Mouse (Mus musculus) heart, postnatal 10 days (tissue): ENCODE results near the gene Ctnnbip1. TPM values are rescaled to one million over a fixed set of nuclear protein-coding genes. Genes with fewer than 3 reads are reported as not detected.
A peak's percentile ranks its signal among the peaks of the same experiment; 100 is the strongest.

ENCODE experiments used
- DNase-seq, 2 experiments: peaks; one replicate each; pipeline ENCODE4 v3.0.0; 2021
- intact Hi-C: fragments of 180-260 bp; cut with DNase I; formaldehyde crosslinking; loops from one replicate; pipeline ENCODE4 v1.15.1; 2025
- total RNA-seq, 2 experiments: library from RNA; stranded (reverse); gene quantifications; 2 replicates each; pipeline ENCODE4 v1.2.3; 2021

The Ctnnbip1 gene
- total RNA-seq: 10 to 100 TPM; 57.2 to 63.7 TPM

DNA sequence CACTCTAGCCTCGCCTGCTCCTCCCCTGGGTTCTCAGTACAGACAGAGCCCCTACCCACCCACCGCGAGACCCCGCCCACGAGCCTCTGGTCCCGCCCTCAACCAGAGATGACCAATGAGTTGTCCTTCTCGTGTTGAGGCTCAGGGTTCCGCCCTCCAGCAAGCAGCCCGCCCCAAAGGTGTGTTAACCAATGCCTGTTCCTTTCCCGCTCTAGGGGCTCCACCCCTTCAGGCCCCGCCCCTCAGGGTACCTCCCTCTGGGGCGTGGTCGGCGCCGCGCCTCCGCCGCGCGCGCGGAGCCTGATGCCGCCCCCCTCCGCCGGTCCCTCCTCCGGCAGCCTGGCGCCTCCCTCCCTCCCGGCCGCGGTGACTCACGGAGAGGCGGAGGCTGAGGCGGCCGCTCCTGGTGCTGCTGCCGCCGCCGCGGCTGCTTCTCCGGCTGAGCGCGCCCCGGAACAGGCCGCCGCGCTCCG lies at the start of gene Ctnnbip1:
Gene Ctnnbip1 (plus strand): TSS at position 369 of the 473 bp plus-strand sequence.
- peak; percentile 97 to 98 for DNase-seq
- intact Hi-C loops: no loop called here

GRCm38 (mm10) chr4:149469557-149469956 lies 48.5 kb upstream of the Ctnnbip1 start:
- intact Hi-C loops: no loop called here
- no peak for DNase-seq

GRCm38 (mm10) chr4:149475096-149475495 lies 42.9 kb upstream of the Ctnnbip1 start:
- no peak for DNase-seq
- intact Hi-C loops: no loop called here

- intact Hi-C loops: no loop called here
- no peak for DNase-seq
Measured at GRCm38 (mm10) chr4:149477078-149477477, 41.0 kb upstream of the Ctnnbip1 start, which contains the start of gene Tmem274. Gene Tmem274, plus strand, starts transcription at chr4:149477378.

DNA sequence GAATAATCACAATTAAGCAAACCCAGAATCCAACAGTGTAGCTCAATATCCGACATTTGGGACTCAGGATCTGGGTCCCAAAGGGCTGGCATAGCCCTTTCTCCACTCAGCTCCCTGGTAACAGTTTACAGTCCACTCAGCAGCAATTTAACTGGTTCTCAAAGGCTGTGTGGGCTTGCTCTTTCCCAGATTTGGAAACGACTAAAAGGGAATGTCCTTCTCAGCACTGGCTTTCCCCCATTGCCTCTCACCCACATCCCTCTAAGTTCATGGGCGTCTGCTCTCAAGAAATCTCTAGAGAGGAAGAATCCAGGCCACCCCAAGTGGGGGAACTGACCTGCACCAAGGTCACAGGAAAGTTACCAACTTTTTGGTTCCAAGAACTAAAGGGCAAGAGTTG lies 33.5 kb upstream of the Ctnnbip1 start:
- intact Hi-C loops: loop anchor here (5.0 to 10.0 kb wide), 2 partner anchors 67 to 340 kb away; no protein-coding TSS in a partner anchor
- no peak for DNase-seq

DNA sequence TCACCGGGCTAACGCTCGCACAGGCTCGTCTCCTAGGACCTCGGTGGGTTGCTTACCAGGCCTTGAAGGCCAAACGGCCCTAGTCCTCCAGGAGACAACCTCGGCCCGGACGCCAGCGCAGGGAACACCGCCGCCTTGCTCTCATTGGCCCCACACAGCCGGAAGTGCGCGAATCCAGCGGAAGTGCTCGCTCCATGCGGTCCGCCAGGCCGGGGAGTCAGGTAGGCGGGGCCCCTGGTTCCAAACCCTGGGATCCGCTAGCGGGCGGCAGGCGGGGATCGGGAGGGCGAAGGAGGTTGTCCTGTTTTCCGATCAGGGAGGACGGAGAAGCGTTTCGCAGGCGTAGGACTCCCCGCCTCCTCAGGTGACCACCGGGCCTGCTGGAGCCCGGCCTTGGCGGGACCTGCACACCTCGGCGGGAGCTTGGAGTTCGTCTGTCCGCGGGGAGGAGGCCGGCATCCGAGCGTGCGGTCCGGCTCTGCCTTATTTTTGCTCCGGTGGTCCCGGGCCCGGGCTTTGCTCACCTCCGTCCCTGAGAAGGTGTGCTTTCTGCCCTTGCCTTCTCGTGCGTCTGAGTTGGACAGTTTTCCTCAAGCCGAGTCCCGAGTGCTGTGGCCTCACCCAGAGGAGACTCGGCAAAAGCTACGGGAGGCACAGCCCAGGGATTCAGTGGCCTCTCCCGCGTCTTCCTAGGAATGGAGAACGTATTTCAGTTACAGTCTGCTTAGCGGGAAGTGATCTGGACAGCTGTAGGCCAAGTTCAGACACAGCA lies 32.8 kb upstream of the Ctnnbip1 start, which contains the start of the genes Nmnat1 and Lzic:
Gene Nmnat1 (minus strand): TSS at position 150 of the 772 bp plus-strand sequence.
Gene Lzic (plus strand): TSS at position 177 of the 772 bp plus-strand sequence.
- intact Hi-C loops: loop anchor here (10.0 kb wide), 1 partner anchor 340 kb away; no protein-coding TSS in a partner anchor

DNA sequence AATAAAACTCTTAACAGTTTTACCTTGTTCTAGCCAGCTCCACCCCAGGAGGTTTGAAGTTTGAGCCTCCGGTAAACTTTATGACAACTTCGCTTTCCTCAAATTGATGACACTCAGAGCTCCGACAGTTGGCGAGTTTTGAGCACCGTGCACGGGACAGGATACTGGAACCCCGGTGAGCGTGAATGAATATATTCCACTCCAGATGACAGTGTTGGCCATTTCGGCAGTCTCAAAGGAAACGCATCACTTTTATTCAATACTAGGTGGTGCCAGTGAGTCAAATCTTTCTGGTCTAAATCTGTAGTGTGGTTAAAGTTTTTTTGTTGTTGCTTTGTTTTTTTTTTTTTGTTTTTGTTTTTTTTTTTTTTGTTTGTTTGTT lies 32.2 kb upstream of the Ctnnbip1 start:
- intact Hi-C loops: loop anchor here (1.0 to 10.0 kb wide), 2 partner anchors 57 to 341 kb away; no protein-coding TSS in a partner anchor
- peak; percentile 50 to 56 for DNase-seq

More for the DNA sequence above, 32.8 kb upstream of the Ctnnbip1 start, which contains the start of the genes Nmnat1 and Lzic:
- peak; percentile 96 to 97 for DNase-seq

DNA sequence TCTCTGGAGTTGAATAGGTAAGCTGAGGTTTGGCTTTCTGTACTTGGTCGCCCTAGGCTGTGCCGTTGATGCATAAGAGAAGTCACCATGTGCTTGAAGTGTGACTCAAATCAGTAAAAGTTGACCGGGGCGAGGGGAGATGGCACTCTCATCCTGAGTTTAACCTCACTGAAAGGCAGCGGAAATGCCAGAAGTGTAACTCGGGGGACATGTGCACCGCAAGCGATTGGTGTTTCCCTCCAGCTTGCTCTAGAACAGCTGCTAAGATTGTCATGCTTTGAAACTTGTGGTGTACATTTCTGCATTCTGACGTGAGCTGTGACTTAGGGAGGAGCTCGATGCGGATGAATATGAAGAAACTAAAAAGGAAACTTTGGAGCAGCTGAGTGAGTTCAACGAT lies 30.3 kb upstream of the Ctnnbip1 start:
- intact Hi-C loops: loop anchor here (10.0 kb wide), 1 partner anchor 343 kb away; no protein-coding TSS in a partner anchor

DNA sequence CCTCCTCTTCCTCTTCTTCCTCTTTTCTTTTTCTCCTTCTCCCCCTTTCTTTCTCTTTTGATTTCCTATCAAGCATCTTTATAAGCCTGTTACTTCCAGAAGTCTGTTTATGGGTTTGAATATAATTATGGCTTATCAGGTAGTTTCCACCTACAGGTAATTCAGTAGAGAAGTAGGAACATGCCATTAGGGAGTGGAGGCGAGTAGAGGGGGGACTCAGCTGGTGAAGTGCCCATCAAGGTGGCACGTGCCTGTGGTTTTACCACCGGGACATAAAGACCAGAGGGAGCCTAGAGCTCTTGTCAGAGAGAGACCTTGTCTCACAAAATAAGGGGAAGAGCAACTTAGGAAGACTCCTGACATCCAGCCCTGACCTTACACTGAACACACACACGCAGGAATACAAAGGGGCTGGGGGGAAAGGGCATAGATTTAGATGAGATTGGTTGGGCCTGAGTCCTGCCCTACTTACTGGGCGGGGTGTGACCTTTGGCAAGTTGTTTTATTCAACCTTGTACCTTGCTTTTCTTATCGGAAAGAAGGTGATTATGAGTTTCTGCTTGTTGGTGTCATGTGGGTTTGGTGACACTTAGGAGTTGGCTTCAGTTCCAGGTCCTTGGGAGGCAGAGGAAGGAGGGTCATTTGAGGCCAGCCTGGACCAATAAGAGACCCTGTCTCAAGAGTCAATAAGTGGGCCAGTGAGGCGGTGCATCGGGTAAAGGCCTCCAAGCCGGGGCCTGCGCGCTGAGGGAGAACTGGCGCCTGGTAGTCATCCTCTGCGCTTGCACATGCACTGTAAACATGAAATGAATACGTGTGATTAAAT lies 28.4 kb upstream of the Ctnnbip1 start:
- peak; percentile 70 to 72 for DNase-seq
- intact Hi-C loops: loop anchor here (10.0 kb wide), 1 partner anchor 345 kb away; no protein-coding TSS in a partner anchor

More for the DNA sequence above, 30.3 kb upstream of the Ctnnbip1 start:
- DNase-seq: no peak

DNA sequence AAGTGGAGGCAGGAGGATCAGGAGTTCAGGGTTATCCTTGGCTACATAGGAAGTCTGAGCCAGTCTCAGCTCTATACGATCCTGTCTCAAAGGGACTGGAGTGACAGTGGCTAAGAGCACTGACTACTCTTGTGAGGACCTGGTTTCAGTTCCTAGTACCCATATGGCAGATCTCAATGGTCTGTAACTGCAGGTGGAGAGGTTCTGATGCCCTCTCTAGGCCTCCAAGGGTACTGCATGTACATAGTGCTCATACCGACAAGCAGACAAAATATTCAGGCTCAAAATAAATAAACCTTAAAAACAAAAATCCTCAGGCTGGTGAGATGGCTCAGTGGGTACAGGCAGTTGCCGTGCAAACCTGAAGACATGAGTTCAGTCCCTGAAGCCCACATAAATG lies 26.9 kb upstream of the Ctnnbip1 start:
- intact Hi-C loops: no loop called here
- DNase-seq: no peak

DNA sequence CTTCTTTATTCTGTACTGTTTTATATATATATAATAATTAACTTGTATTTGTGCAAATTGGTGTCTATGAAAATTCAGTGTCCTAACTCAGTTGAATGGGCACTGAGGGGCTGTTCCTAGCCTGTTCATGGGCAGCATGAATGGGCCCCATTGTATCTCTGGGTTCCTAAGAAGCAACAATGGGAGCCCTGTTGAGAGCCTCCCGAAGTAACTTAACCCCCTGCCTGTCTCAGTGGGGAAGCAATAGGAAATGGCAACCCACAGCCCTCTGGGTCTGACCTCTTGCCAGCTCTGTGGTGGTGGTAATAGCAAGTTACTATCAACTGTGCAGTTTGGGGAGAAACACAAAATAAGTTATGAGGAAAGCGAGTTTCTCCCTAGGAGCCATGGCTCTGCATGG lies 21.4 kb upstream of the Ctnnbip1 start:
- intact Hi-C loops: loop anchor here (5.0 kb wide), 1 partner anchor 116 kb away; no protein-coding TSS in a partner anchor

GRCm38 (mm10) chr4:149498901-149499300 lies 19.1 kb upstream of the Ctnnbip1 start:
- intact Hi-C loops: loop anchor here (5.0 kb wide), 1 partner anchor 113 kb away; no protein-coding TSS in a partner anchor
- no peak for DNase-seq

More for the DNA sequence above, 21.4 kb upstream of the Ctnnbip1 start:
- DNase-seq: no peak

DNA sequence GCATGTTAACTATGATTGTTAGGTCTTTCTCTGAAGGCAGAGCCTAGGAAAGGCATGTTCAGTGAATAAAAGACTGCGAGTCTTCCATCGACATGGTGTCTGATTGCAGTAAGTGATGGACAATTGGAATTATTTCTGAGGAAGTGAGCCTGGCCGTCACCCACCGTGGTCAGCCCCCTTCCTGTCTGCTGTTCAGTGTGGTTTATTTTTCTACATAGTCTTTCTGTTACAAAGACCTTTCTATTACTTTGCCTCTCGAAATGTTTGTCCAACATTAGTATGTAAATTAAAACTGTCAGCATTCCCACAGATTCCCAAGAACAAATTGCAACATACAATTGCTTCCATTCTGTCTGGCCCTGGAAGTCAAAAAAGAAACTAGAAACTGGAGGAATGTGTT lies 18.2 kb upstream of the Ctnnbip1 start:
- intact Hi-C loops: loop anchor here (2.0 to 5.0 kb wide), 2 partner anchors 43 to 113 kb away; no protein-coding TSS in a partner anchor
- no peak for DNase-seq

GRCm38 (mm10) chr4:149504363-149504762 lies 13.7 kb upstream of the Ctnnbip1 start:
- no peak for DNase-seq
- intact Hi-C loops: no loop called here

- intact Hi-C loops: no loop called here
Measured at GRCm38 (mm10) chr4:149504858-149505257, 13.2 kb upstream of the Ctnnbip1 start.

DNA sequence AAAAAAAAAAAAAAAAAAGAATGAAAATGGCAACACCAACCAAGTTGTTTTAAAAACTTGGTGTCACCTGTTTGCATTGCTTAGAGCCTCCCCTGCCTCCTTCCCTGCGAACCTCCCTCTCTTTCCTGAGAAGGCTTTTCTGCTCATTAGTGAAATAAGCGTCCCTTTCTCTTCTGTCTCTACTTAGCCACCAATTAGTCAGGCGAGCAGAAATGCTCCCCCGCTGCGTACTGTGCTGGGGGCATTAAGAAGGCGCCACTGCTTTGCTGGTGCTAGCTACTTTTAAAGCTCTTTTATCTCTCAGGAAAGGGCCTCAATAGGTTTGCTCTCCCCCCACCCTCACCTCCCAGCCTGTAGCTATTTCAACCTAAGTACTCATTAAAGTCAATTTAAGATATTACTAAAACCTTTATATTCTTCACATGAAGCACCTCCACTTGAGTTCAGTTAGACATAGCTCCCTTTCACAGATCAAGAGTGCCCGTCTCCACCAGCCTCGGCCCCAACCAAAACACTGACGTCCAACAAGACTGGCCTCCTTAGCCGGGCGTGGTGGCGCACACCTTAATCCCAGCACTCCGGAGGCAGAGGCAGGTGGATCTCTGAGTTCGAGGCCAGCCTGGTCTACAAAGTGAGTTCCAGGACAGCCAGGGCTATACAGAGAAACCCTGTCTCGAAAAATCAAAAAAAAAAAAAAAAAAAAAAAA lies 12.6 kb upstream of the Ctnnbip1 start:
- intact Hi-C loops: no loop called here
- DNase-seq: no peak

More at GRCm38 (mm10) chr4:149504858-149505257, 13.2 kb upstream of the Ctnnbip1 start:
- no peak for DNase-seq

DNA sequence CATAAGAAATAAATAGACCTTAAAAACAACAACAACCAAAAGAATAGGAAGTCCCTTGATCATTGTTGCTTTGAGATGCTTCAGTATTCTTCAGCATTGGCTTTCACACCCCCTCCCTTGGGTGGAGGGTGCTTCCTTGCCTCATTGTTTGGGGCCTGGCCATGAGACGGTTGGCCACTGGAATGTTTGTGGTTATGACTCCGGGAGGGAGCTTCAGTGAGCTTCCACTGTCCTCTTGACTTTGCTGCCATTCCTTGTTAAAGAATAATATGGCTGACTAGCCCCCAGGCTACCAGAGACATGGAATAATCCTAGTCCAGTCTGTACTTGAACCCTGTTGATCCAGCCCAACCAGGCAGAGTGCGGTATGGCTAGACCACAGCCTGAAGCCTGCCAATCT lies 11.1 kb upstream of the Ctnnbip1 start:
- no peak for DNase-seq
- intact Hi-C loops: no loop called here

- no peak for DNase-seq
- intact Hi-C loops: no loop called here
Measured at GRCm38 (mm10) chr4:149511221-149511646, 6.8 kb upstream of the Ctnnbip1 start.

DNA sequence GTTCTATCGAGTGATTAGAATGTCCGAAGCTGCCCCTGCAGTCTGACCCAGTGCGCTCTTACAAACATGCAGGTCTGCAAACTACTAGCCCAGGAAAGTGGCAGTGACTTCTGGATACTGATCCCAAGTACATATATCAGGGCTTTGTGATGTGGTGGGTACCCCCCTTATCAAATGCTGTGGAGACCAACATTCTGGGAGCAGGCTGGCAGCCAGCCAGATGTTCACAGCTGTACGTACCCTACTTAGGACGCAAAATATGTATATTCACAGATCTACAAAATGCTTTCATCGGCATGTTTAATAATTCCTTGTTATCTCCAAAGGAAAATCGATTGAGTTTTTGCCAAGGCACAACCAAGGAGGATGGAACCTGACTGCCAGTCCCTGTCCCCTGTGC lies 6.0 kb upstream of the Ctnnbip1 start:
- intact Hi-C loops: no loop called here
- DNase-seq: no peak

- no peak for DNase-seq
- intact Hi-C loops: no loop called here
Measured at GRCm38 (mm10) chr4:149515706-149516105, 2.3 kb upstream of the Ctnnbip1 start.
